Mouse (Mus musculus) thymus, adult 18-20 months (tissue): ENCODE results near the gene Mllt10.

ENCODE experiments used
- DNase-seq, 2 experiments: peaks; one replicate each; pipeline ENCODE4 v3.0.0; 2022; ENCODE audit warnings: mixed read lengths in 2 of 2

Gene Mllt10

GRCm38 (mm10) chr2:18034371-18035250 lies 20.4 kb upstream of the Mllt10 start:
- DNase-seq = no peak

DNA sequence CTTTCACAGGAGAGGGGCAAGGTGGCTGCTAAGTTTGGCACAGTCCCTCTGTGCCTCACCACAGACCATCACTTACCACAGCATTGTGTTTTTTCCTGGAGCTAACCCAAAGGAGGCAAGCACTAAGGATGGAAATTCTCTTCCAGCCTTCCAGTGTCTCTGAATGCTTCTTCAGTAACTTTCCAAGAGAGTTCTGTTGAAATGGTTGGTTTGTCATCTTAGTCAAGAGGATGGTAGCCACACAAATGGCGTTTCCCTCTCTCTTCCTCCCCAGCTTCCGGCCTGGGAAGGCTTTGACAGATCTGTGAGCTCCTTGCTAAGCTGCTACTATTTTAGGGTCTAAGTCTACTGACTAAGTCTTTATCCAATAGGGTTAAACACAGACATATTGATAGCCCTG lies 17.5 kb upstream of the Mllt10 start, which contains the start of gene A930004D18Rik:
A930004D18Rik (minus strand) TSS at position 247 of the 400 bp plus-strand sequence.
- DNase-seq = no peak

DNA sequence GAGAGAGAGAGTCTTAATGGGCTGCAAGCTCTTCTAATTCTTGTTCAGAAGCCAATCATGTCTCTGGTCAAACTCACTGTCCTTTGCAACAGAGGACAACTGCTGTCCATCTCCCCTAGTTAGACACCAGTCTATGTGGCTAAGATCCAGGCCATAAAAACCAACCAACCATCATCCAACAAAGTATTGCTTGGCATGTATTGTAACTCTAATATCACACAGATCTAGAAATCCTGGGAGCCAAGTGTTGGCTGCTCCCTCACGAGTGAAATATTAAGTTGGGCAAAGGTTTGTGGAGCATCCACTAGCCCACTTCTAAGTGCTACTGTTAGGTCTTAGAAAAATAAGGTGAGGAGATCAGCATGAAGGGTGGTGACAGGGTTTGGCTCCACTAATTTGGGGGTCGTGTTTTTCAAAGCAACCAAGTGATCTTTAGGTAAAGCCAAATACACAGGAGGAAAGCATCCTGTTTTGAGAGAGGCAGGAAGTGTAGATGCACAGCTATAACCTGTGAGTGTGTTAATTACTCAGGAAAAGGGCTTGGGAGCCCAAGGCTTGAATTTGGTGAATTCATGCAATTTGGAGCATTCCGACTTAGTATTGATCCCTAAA lies 16.8 kb upstream of the Mllt10 start:
- no peak for DNase-seq

GRCm38 (mm10) chr2:18038895-18039371 lies 16.1 kb upstream of the Mllt10 start:
- no peak for DNase-seq

GRCm38 (mm10) chr2:18039566-18040290 lies 15.3 kb upstream of the Mllt10 start:
- no peak for DNase-seq

DNA sequence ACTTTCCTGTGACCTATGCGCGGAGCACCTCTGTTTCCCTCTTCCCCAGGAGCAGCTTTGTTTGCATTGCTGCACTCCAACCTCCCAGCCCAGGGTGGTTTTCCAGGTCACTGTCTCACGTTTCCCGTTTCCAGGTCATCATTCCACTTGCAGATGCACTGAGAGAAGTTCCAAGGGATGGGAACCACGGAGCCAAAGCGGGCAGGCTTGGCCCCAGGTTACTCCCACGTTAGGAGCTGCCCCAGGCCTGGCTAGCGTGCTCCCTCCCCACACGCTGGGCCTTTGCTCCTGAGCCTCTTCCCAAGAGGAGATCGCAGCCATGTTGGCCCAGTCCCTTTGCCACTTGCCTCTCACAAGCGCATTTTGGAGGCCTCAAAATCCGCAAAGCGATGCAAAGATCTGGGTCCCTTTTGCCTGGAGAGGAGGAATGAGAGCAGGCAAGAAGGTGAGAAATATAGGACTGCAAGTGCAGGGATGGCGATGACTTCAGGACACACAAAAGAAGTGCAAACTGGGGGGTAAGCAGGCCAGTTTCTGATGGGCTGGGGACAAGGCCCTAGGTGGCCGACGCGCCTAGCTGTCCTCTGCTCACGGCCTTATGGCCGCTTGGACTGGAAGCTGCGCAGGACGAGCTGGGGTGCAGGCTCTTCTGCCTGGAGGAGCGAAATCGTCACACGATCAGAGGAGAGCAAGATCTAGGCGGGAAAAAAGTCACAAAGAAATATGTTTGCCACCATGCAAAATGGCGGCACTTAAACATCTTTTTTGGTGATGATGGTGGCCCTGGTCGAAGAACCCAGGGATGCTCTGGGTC lies 14.5 kb upstream of the Mllt10 start:
- DNase-seq = no peak

DNA sequence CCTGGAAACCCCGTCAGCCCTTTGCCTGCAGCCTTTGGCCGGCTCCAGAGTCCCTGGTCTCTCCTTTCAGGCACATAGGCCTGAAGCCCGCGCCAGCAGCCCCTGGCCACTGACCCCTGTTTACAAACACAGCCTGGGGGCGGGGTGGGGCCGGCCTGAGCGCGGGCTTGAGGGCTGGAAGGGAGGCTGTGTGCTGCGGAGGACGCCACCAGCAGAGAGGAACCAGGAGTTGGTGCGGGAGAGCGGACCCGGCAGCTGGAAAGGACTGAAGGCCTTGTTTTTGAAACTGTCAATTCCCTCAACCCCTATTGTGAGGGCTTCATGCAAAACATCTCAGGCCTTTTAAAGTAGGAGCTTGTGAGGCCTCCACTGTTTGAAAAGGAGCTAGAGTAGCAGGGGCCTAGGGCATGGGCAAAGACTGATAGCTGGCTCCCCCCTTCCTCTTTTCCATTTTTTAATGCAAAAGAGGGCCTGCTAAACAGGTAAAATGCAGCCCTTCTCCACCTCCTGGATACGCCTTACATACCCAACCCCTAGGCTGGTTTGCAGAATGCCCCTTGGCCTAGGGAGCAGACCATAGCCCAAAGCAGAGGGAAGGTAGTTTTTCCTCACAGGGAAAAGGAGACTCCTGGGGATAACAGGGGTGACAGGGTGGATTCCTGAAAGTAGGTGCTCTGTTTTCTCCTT lies 13.7 kb upstream of the Mllt10 start:
- DNase-seq = no peak

- no peak for DNase-seq
Observed at GRCm38 (mm10) chr2:18045143-18045780, 9.8 kb upstream of the Mllt10 start.

- no peak for DNase-seq
Observed at GRCm38 (mm10) chr2:18045781-18046181, 9.3 kb upstream of the Mllt10 start.

DNA sequence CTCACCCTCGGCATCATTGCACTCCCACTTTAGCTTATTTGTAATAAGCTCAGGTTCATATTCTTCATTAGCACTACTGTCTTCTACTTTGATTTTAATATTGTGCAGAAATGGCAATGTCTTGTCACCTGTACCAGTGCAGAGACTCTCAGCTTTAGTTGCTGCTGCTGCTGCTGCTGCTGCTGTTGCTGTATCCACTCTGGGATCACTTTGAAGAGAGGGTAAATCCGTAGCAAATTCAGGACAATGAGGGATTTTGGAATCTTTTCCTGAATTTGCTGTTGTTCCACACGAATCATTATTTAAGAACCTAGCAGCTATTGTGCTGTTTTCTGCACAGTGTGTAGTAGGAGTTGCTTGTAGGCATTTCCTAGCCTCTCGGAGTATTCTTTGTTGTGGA lies 8.9 kb upstream of the Mllt10 start:
- DNase-seq = no peak

DNA sequence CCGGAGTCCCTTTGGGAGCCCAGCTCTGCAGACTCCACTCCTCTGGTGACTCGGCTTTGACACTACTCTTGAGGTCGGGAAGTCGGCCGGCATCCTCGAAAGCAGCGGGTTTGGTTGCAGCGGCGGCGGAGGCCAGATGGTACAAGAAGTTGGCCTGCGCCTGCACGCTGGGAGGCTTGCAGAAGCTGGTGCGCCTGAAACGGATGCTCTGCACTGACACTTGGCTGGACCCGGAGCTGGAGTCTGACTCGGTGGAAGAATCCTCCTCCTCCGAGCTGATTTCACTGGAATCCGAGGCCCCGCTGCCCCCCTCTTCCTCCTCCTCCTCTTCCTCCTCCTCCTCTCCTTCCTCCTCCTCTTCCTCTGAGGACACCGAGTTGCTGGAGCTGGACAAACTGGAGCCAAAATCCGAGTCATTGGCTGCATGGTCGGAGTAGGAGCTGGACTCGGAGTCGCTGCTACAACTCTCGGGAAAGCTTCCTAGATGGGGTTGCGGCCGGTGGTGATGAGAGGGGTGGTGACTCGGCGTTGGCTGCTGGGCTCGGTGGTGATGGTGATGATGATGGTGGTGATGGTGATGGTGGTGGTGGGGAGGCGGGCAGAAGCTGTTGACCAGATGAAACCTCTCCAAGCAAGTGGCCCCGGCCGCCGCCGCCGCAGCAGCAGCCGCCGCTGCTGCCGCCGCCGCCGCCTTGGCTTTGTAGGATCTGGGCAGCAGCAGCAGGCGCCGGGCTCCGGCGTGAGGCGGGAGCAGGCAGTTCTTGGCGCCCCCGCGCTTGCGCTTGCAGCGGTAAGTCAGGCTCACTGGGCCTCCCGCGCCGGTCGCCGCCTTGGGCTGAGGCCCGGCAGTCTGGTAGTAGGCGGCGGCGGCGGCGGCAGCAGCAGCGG lies 8.0 kb upstream of the Mllt10 start:
- DNase-seq = peak; percentile 38 to 42

- peak in 1 of 2 experiments; percentile 21 for DNase-seq
Observed at GRCm38 (mm10) chr2:18047646-18048452, 7.2 kb upstream of the Mllt10 start.

GRCm38 (mm10) chr2:18048453-18049075 lies 6.5 kb upstream of the Mllt10 start, which contains the start of gene Skida1:
Gene Skida1 (minus strand): TSS chr2:18049051.
- no peak for DNase-seq

DNA sequence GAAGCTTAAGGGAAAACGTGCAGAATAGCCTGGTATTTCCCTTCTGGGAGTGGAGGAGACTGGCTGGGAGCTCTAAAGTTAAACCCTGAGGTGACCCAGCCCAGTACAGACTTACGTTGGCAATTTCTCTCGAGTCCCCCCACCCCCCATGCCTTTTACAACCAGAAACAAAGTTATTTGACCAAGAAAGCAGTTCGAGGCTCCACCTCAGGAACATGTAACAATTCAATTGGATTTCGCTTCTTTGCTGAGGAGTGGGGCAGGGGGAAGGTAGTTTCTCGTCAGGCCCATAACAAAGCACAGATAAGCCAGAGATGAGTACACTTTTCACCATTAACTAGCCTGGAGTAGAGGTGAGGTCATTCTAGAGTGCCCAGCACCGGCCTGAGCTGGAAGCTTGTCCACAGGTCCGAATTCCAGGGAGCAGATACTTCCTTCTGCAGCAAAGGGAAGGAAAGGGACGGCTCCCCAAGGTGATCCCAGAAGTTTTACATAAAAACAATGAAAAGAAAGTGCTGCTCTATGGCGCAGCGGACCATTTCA lies 5.7 kb upstream of the Mllt10 start:
- DNase-seq = no peak

DNA sequence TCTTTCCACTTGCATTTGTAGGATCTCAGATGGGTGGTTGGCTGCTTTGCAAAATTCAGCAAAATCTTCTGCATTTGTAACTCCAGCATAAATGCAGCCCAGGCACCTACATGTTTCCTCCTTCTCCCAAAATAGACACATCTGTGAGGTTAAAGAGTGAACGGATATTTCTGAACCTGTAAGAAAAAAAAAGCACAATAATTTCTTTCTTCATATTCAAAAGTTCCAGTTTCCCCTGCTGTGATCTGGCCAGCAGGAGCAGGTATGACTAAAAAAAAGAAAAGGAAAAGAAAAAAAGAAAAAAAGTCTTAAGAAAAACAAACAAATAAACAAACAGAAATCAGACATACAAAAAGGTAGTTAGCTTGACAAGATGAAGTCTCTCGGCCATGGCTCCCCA lies 5.0 kb upstream of the Mllt10 start:
- DNase-seq = no peak

DNA sequence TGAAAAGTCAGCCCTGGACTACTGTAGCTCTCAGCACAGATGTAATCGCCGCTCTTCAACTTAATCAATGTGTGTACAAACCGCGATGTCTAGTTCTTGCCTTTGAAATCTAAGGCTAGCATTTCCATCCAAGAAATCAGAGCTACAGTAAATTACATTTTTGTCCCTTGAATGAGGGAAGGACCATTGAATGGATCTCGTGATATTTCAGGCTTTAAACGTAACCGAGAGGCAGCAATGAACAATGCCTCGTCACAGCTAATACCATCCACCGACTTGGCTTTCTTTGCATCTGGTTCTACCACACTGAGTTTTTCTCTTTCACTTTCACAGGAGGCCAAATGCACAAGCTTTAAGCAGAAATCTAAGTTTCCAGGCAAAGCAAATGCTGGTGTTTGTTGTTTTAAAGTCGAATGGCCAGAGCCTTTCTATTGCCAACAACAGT lies 4.5 kb upstream of the Mllt10 start:
- no peak for DNase-seq

DNA sequence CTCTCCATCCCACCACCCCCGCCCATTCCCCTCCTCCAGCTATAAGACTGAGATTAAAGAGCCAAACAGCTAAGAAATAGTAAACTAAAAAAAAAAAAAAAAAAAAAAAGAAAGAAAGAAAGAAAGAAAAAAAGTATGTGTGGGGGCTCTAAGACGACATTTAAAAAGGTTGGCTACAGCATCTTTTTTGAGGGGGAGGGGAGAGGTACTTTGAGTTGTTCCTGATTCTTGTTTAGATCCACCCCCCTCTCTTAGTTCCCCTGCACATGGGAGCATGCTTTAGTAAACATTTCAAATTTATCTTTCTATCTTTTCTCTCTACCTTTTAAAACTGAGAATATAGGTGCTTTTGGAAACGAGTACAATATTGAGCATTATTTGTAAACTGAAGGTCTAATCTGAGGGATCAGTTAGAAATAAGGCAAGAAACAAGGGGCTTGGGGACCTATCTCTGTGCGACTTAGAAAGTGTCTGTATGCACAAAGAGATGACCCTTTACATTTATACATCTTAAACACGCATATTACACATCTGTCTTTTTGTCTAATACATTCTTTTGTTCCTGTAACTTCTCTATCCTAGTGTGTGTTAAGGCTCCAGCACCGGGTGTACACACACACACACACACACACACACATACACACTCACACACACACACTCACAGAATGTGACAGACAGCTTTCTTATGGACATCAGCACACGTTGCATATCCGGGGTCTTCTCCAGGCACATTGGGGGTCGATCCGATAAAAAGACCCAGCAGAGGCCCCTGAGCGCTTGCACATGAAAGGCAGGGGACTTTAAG lies 3.8 kb upstream of the Mllt10 start:
- no peak for DNase-seq

GRCm38 (mm10) chr2:18051831-18052170 lies 3.2 kb upstream of the Mllt10 start:
- no peak for DNase-seq
